Mouse (Mus musculus) kidney, adult 2 months (tissue): Measurements from ENCODE around the gene Zfp536.

Experiments used
- CTCF ChIP-seq: fragments of 200-500 bp; conservative IDR thresholded peaks from 2 replicates; pipeline ENCODE4 v1.5.1; 2011; ENCODE audit warnings: low read depth, mild to moderate bottlenecking, control low read depth, low read length, moderate library complexity, mixed read lengths; ENCODE audit not compliant: insufficient read depth, insufficient read length
- POLR2A ChIP-seq: fragments of 200-500 bp; IDR thresholded peaks from one replicate; pipeline ENCODE4 v1.6.1; 2011; ENCODE audit warnings: low read depth, low read length, control low read depth

- TF ChIP-seq POLR2A (no peak), CTCF (no peak)
These were observed 37.1 kb downstream of the Zfp536 start for GRCm38 (mm10) chr7:37736413-37736720.
